Mouse (Mus musculus): ENCODE results near the gene Lypd8. TPM values are rescaled to one million over a fixed set of nuclear protein-coding genes. Genes with fewer than 3 reads are reported as not detected.

Lypd8 gene
- polyA plus RNA-seq, 1 experiment from 2014 or later, result 874 TPM

DNA sequence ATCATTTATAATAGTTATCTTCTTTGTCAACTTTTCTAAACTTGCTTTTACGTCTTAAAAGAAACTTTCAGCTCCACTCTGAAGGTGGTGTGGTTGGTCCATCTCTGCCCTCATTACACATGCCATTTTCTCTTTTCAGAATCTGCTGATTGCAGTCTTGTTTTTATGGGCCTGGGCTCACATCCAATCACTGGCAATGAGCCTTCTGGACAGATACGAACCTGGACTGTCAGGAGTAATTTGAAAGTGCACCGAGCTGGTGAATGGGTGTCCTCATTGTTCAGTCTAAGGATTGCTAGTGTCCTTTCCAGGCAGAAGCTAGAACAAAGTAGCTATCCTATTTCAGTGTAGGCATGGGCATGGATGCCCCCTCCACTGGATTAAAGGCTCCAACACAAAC, 29.2 kb downstream of the Lypd8 start:
- H3K4me1 ChIP-seq (replicated peaks), result no peaks in the 10 kb centered on the region
- H3K27me3 ChIP-seq (replicated peaks), result no peaks in the 10 kb centered on the region
- H3K4me3 ChIP-seq (replicated peaks), result no peak overlapping the region
- H3K27ac ChIP-seq, result no peak overlapping the region
- 62% methylated on average over 3 of the region's 3 CpGs for WGBS
- no peak for ATAC-seq
- H3K36me3 ChIP-seq, result no peaks in the 10 kb centered on the region
- H3K9ac ChIP-seq, result no peak overlapping the region
- no peak overlapping the region for H3K4me2 ChIP-seq (replicated peaks)
- no peaks in the 10 kb centered on the region for H3K9me3 ChIP-seq

- H3K9me3 ChIP-seq, result no peaks in the 10 kb centered on the region
- no peak overlapping the region for H3K27ac ChIP-seq
- no peak for ATAC-seq
Observed at GRCm38 (mm10) chr11:58418336-58418735, 39.5 kb downstream of the Lypd8 start.

GRCm38 (mm10) chr11:58420815-58421214, 42.0 kb downstream of the Lypd8 start, which contains the start of gene 1810065E05Rik:
Gene 1810065E05Rik, plus strand, starts transcription at chr11:58421111.
- H3K27ac ChIP-seq, result no peak within 1 kb of the TSS
- 17% methylated on average over 1 of the region's 1 CpGs for WGBS

More at GRCm38 (mm10) chr11:58418336-58418735, 39.5 kb downstream of the Lypd8 start:
- Histone ChIP-seq H3K36me3 (no peaks in the 10 kb centered on the region), H3K9ac (no peak overlapping the region), H3K4me3 (replicated peaks) (no peak overlapping the region), H3K4me1 (replicated peaks) (peaks cover 6% of the 10 kb centered on the region; the same call in 1 of the 2 replicates), H3K4me2 (replicated peaks) (no peak overlapping the region), H3K27me3 (replicated peaks) (0 out of 2 replicates have a peak, but pooled peaks cover 8% of the 10 kb centered on the region)
- 39% methylated on average over 3 of the region's 3 CpGs for WGBS

GRCm38 (mm10) chr11:58432259-58432658, 53.4 kb downstream of the Lypd8 start, which contains the start of gene Gm12253:
Gene Gm12253, plus strand, starts transcription at chr11:58432559.
- Histone ChIP-seq H3K36me3 (no peaks in the 10 kb centered on the region), H3K9ac (no peak within 1 kb of the TSS), H3K4me2 (replicated peaks) (no peak within 1 kb of the TSS), H3K4me1 (replicated peaks) (no peaks in the 10 kb centered on the region), H3K27ac (no peak within 1 kb of the TSS), H3K9me3 (no peaks in the 10 kb centered on the region), H3K27me3 (replicated peaks) (no peaks in the 10 kb centered on the region), H3K4me3 (replicated peaks) (no peak within 1 kb of the TSS)
- WGBS, result 97% methylated on average over 3 of the region's 3 CpGs
- ATAC-seq, result no peak

More at GRCm38 (mm10) chr11:58420815-58421214, 42.0 kb downstream of the Lypd8 start, which contains the start of gene 1810065E05Rik:
- Histone ChIP-seq H3K27me3 (replicated peaks) (peaks cover 8% of the 10 kb centered on the region; the same call in 1 of the 2 replicates), H3K36me3 (no peaks in the 10 kb centered on the region), H3K9ac (no peak within 1 kb of the TSS), H3K9me3 (no peaks in the 10 kb centered on the region), H3K4me3 (replicated peaks) (no peak within 1 kb of the TSS), H3K4me2 (replicated peaks) (no peak within 1 kb of the TSS), H3K4me1 (replicated peaks) (peaks cover 6% of the 10 kb centered on the region; the same call in 1 of the 2 replicates)
- ATAC-seq, result peak; percentile 78

GRCm38 (mm10) chr11:58437866-58438265, 59.0 kb downstream of the Lypd8 start:
- no peaks in the 10 kb centered on the region for H3K9me3 ChIP-seq
- no peaks in the 10 kb centered on the region for H3K27me3 ChIP-seq (replicated peaks)
- H3K4me1 ChIP-seq (replicated peaks), result no peaks in the 10 kb centered on the region
- peak; percentile 45; the same call in 1 of the 2 replicates for ATAC-seq
- WGBS, result 10% methylated on average over 5 of the region's 5 CpGs
- H3K27ac ChIP-seq, result no peak overlapping the region
- no peak overlapping the region for H3K4me3 ChIP-seq (replicated peaks)
- no peak overlapping the region for H3K4me2 ChIP-seq (replicated peaks)
- H3K9ac ChIP-seq, result no peak overlapping the region
- H3K36me3 ChIP-seq, result no peaks in the 10 kb centered on the region

Other genes starting within 250 kb of the Lypd8 start
- gene Gemin5, start 210.5 kb upstream of the Lypd8 start, polyA plus RNA-seq (2015; fragmentation: Nextera tagmentation; extraction: Ambion mirVana), result 18.5 and 18.6 TPM in 2 replicates
- 126 and 128 TPM in 2 replicates for gene Mrpl22, start 207.4 kb upstream of the Lypd8 start, polyA plus RNA-seq (2015; fragmentation: Nextera tagmentation; extraction: Ambion mirVana)
- 5.0 and 5.6 TPM in 2 replicates for gene Igtp, start 179.5 kb upstream of the Lypd8 start, polyA plus RNA-seq (2015; fragmentation: Nextera tagmentation; extraction: Ambion mirVana)
- gene Irgm2, start 179.4 kb upstream of the Lypd8 start, polyA plus RNA-seq (2015; fragmentation: Nextera tagmentation; extraction: Ambion mirVana), result 3.8 TPM in 2 replicates
- not detected in 2 replicates for gene 4930438A08Rik, start 104.2 kb upstream of the Lypd8 start, polyA plus RNA-seq (2015; fragmentation: Nextera tagmentation; extraction: Ambion mirVana)
- 22.1 and 23.6 TPM in 2 replicates for gene Zfp692, start 72.0 kb upstream of the Lypd8 start, polyA plus RNA-seq (2015; fragmentation: Nextera tagmentation; extraction: Ambion mirVana)
- 37.0 and 42.7 TPM in 2 replicates for gene Zfp672, start 48.7 kb upstream of the Lypd8 start, polyA plus RNA-seq (2015; fragmentation: Nextera tagmentation; extraction: Ambion mirVana)
- gene Sh3bp5l, start 48.3 kb upstream of the Lypd8 start, polyA plus RNA-seq (2015; fragmentation: Nextera tagmentation; extraction: Ambion mirVana), result 28.5 and 28.6 TPM in 2 replicates
- 0.20 TPM in 1 of 2 replicates, not detected in the other for gene 1810065E05Rik, start 42.1 kb downstream of the Lypd8 start, polyA plus RNA-seq (2015; fragmentation: Nextera tagmentation; extraction: Ambion mirVana)
- gene Gm12253, start 53.5 kb downstream of the Lypd8 start, polyA plus RNA-seq (2015; fragmentation: Nextera tagmentation; extraction: Ambion mirVana), result not detected in 2 replicates
- gene Lypd9, start 73.9 kb downstream of the Lypd8 start, polyA plus RNA-seq (2015; fragmentation: Nextera tagmentation; extraction: Ambion mirVana), result not detected in 2 replicates
- gene Olfr30, start 83.2 kb downstream of the Lypd8 start, polyA plus RNA-seq (2015; fragmentation: Nextera tagmentation; extraction: Ambion mirVana), result not detected in 2 replicates
- not detected in 2 replicates for gene Olfr332, start 113.5 kb downstream of the Lypd8 start, polyA plus RNA-seq (2015; fragmentation: Nextera tagmentation; extraction: Ambion mirVana)
- not detected in 2 replicates for gene Olfr331, start 123.5 kb downstream of the Lypd8 start, polyA plus RNA-seq (2015; fragmentation: Nextera tagmentation; extraction: Ambion mirVana)
- not detected in 2 replicates for gene Olfr330, start 155.8 kb downstream of the Lypd8 start, polyA plus RNA-seq (2015; fragmentation: Nextera tagmentation; extraction: Ambion mirVana)
- not detected in 2 replicates for gene Olfr329-ps, start 167.4 kb downstream of the Lypd8 start, polyA plus RNA-seq (2015; fragmentation: Nextera tagmentation; extraction: Ambion mirVana)
- 0.05 TPM in 1 of 2 replicates, not detected in the other for gene Olfr328, start 176.6 kb downstream of the Lypd8 start, polyA plus RNA-seq (2015; fragmentation: Nextera tagmentation; extraction: Ambion mirVana)
- not detected in 2 replicates for gene Olfr224, start 191.5 kb downstream of the Lypd8 start, polyA plus RNA-seq (2015; fragmentation: Nextera tagmentation; extraction: Ambion mirVana)
- not detected in 2 replicates for gene Olfr325, start 198.7 kb downstream of the Lypd8 start, polyA plus RNA-seq (2015; fragmentation: Nextera tagmentation; extraction: Ambion mirVana)
- gene Olfr324, start 216.1 kb downstream of the Lypd8 start, polyA plus RNA-seq (2015; fragmentation: Nextera tagmentation; extraction: Ambion mirVana), result not detected in 2 replicates
- 0.19 TPM in 1 of 2 replicates, not detected in the other for gene 2210407C18Rik, start 237.0 kb downstream of the Lypd8 start, polyA plus RNA-seq (2015; fragmentation: Nextera tagmentation; extraction: Ambion mirVana)

Data from intestine, embryonic 15.5 days (tissue).